Mouse (Mus musculus): Measurements from ENCODE around the gene Brf1.

Gene Brf1

GRCm38 (mm10) chr12:112941156-112941775 lies 59.2 kb downstream of the Brf1 start:
- no peak for DNase-seq (ENCODE audit: low read depth in 2 of 2, low spot score in 2 of 2)

GRCm38 (mm10) chr12:112940710-112941109 lies 59.8 kb downstream of the Brf1 start:
- DNase-seq (ENCODE audit: low read depth in 2 of 2, low spot score in 2 of 2) = no peak

GRCm38 (mm10) chr12:112940238-112940637 lies 60.3 kb downstream of the Brf1 start:
- no peak for DNase-seq (ENCODE audit: low read depth in 2 of 2, low spot score in 2 of 2)

GRCm38 (mm10) chr12:112938873-112939565 lies 61.5 kb downstream of the Brf1 start:
- DNase-seq (ENCODE audit: low read depth in 2 of 2, low spot score in 2 of 2) = no peak

- DNase-seq (ENCODE audit: low read depth in 2 of 2, low spot score in 2 of 2) = no peak
These were observed 62.1 kb downstream of the Brf1 start for GRCm38 (mm10) chr12:112938366-112938765.

- DNase-seq (ENCODE audit: low read depth in 2 of 2, low spot score in 2 of 2) = no peak
These were observed 62.6 kb downstream of the Brf1 start for GRCm38 (mm10) chr12:112937906-112938305.

- no peak for DNase-seq (ENCODE audit: low read depth in 2 of 2, low spot score in 2 of 2)
These were observed 67.9 kb downstream of the Brf1 start for GRCm38 (mm10) chr12:112932647-112933046.

- DNase-seq (ENCODE audit: low read depth in 2 of 2, low spot score in 2 of 2) = no peak
These were observed 70.7 kb downstream of the Brf1 start, which contains the start of gene Jag2 for GRCm38 (mm10) chr12:112929562-112930352. Gene Jag2 (minus strand): TSS chr12:112929776.

- DNase-seq (ENCODE audit: low read depth in 2 of 2, low spot score in 2 of 2) = no peak
These were observed 71.9 kb downstream of the Brf1 start for GRCm38 (mm10) chr12:112928401-112929241.

- DNase-seq (ENCODE audit: low read depth in 2 of 2, low spot score in 2 of 2) = no peak
These were observed 73.2 kb downstream of the Brf1 start for GRCm38 (mm10) chr12:112927265-112927664.

- DNase-seq (ENCODE audit: low read depth in 2 of 2, low spot score in 2 of 2) = no peak
These were observed 74.6 kb downstream of the Brf1 start for GRCm38 (mm10) chr12:112925950-112926349.

GRCm38 (mm10) chr12:112922541-112922940 lies 78.0 kb downstream of the Brf1 start:
- no peak for DNase-seq (ENCODE audit: low read depth in 2 of 2, low spot score in 2 of 2)

- no peak for DNase-seq (ENCODE audit: low read depth in 2 of 2, low spot score in 2 of 2)
These were observed 79.0 kb downstream of the Brf1 start for GRCm38 (mm10) chr12:112921518-112921917.

GRCm38 (mm10) chr12:112917906-112918305 lies 82.6 kb downstream of the Brf1 start:
- no peak for DNase-seq (ENCODE audit: low read depth in 2 of 2, low spot score in 2 of 2)

GRCm38 (mm10) chr12:112917486-112917885 lies 83.0 kb downstream of the Brf1 start:
- DNase-seq (ENCODE audit: low read depth in 2 of 2, low spot score in 2 of 2) = no peak

GRCm38 (mm10) chr12:112916698-112917400 lies 83.7 kb downstream of the Brf1 start:
- DNase-seq (ENCODE audit: low read depth in 2 of 2, low spot score in 2 of 2) = no peak

- DNase-seq (ENCODE audit: low read depth in 2 of 2, low spot score in 2 of 2) = no peak
These were observed 84.9 kb downstream of the Brf1 start for GRCm38 (mm10) chr12:112915587-112915986.

GRCm38 (mm10) chr12:112914527-112914926 lies 86.0 kb downstream of the Brf1 start:
- DNase-seq (ENCODE audit: low read depth in 2 of 2, low spot score in 2 of 2) = no peak

GRCm38 (mm10) chr12:112912951-112913745 lies 87.4 kb downstream of the Brf1 start:
- DNase-seq (ENCODE audit: low read depth in 2 of 2, low spot score in 2 of 2) = no peak

GRCm38 (mm10) chr12:112911701-112912100 lies 88.8 kb downstream of the Brf1 start:
- no peak for DNase-seq (ENCODE audit: low read depth in 2 of 2, low spot score in 2 of 2)
